Mouse (Mus musculus): Measurements from ENCODE around the gene Nt5m. TPM values are rescaled to one million over a fixed set of nuclear protein-coding genes. Genes with fewer than 3 reads are reported as not detected.

Nt5m gene
- polyA plus RNA-seq (2014; fragmentation: Illumina TruSeq; extraction: RNeasy Lipid Tissue Mini Kit (QIAGEN cat#74804)): 1.5 TPM

GRCm38 (mm10) chr11:59839008-59839458, at the start of gene Nt5m:
TSS of gene Nt5m (plus strand) at chr11:59839447.

GRCm38 (mm10) chr11:59809670-59810474, 29.4 kb upstream of the Nt5m start, which contains the start of gene Flcn:
TSS of gene Flcn (minus strand) at chr11:59810016.

GRCm38 (mm10) chr11:59839459-59840126, 346 bp downstream of the Nt5m start, which contains the start of gene Cops3:
TSS of gene Cops3 (minus strand) at chr11:59839838.

Other genes with a start within 250 kb of the Nt5m start
- not detected for gene Olfr223, start 246.2 kb upstream of the Nt5m start, polyA plus RNA-seq (2014; fragmentation: Illumina TruSeq; extraction: RNeasy Lipid Tissue Mini Kit (QIAGEN cat#74804))
- gene Mprip, start 178.1 kb upstream of the Nt5m start, polyA plus RNA-seq (2014; fragmentation: Illumina TruSeq; extraction: RNeasy Lipid Tissue Mini Kit (QIAGEN cat#74804)): 30.0 TPM
- 0.26 TPM for gene Pld6, start 51.8 kb upstream of the Nt5m start, polyA plus RNA-seq (2014; fragmentation: Illumina TruSeq; extraction: RNeasy Lipid Tissue Mini Kit (QIAGEN cat#74804))
- 3.6 TPM for gene Flcn, start 29.4 kb upstream of the Nt5m start, polyA plus RNA-seq (2014; fragmentation: Illumina TruSeq; extraction: RNeasy Lipid Tissue Mini Kit (QIAGEN cat#74804))
- 164 TPM for gene Cops3, start 391 bp downstream of the Nt5m start, polyA plus RNA-seq (2014; fragmentation: Illumina TruSeq; extraction: RNeasy Lipid Tissue Mini Kit (QIAGEN cat#74804))
- 11.5 TPM for gene Med9, start 108.8 kb downstream of the Nt5m start, polyA plus RNA-seq (2014; fragmentation: Illumina TruSeq; extraction: RNeasy Lipid Tissue Mini Kit (QIAGEN cat#74804))
- 12.7 TPM for gene Rasd1, start 125.5 kb downstream of the Nt5m start, polyA plus RNA-seq (2014; fragmentation: Illumina TruSeq; extraction: RNeasy Lipid Tissue Mini Kit (QIAGEN cat#74804))
- not detected for gene Pemt, start 207.0 kb downstream of the Nt5m start, polyA plus RNA-seq (2014; fragmentation: Illumina TruSeq; extraction: RNeasy Lipid Tissue Mini Kit (QIAGEN cat#74804))

All from ovary, adult 10 weeks (tissue).